Mouse (Mus musculus) heart, embryonic 11.5 days (tissue): ENCODE measurements around the gene Slc47a1. TPM values are rescaled to one million over a fixed set of nuclear protein-coding genes. Genes with fewer than 3 reads are reported as not detected.
"Not testable (repeated sequence)": the region's sequence is repeated elsewhere in the genome, so short reads cannot be mapped to it uniquely, and the experiment has no call there.

Source experiments
- ATAC-seq: fragments of 200-750 bp; cut with Nextera tagmentation; replicated peaks from 2 replicates; pipeline ENCODE4 v1.8.0; 2017; ENCODE audit warnings: moderate library complexity; ENCODE audit not compliant: insufficient number of reproducible peaks, low FRiP score, low TSS enrichment
- H3K27ac ChIP-seq: fragments of 300-500 bp; sonication (generic); 2 replicates; pipeline ENCODE4 v1.5.1; 2014; ENCODE audit warnings: mild to moderate bottlenecking, low read depth, low read length
- H3K27me3 ChIP-seq: fragments of 300-500 bp; sonication (generic); 2 replicates; pipeline ENCODE4 v1.6.1; 2014; ENCODE audit warnings: mild to moderate bottlenecking, low read length, mixed read lengths; ENCODE audit not compliant: control insufficient read depth, insufficient read depth
- H3K36me3 ChIP-seq: fragments of 300-500 bp; sonication (generic); 2 replicates; pipeline ENCODE4 v1.6.1; 2014; ENCODE audit warnings: mild to moderate bottlenecking, low read length, moderate library complexity, mixed read lengths; ENCODE audit not compliant: control insufficient read depth, insufficient read depth
- H3K4me1 ChIP-seq: fragments of 300-500 bp; sonication (generic); 2 replicates; pipeline ENCODE4 v1.6.1; 2014; ENCODE audit warnings: low read length; ENCODE audit not compliant: control insufficient read depth, insufficient read depth
- H3K4me2 ChIP-seq: fragments of 300-500 bp; sonication (generic); 2 replicates; pipeline ENCODE4 v1.6.1; 2014; ENCODE audit warnings: mild to moderate bottlenecking, moderate library complexity
- H3K4me3 ChIP-seq: fragments of 300-500 bp; sonication (generic); 2 replicates; pipeline ENCODE4 v1.5.1; 2014; ENCODE audit warnings: low read depth, low read length
- H3K9ac ChIP-seq: fragments of 300-500 bp; sonication (generic); 2 replicates; pipeline ENCODE4 v1.6.1; 2014; ENCODE audit warnings: mild to moderate bottlenecking, low read depth, low read length, moderate library complexity
- H3K9me3 ChIP-seq: fragments of 300-500 bp; sonication (generic); replicated peaks from 2 replicates; pipeline ENCODE4 v1.6.1; 2016; ENCODE audit warnings: low read length; ENCODE audit not compliant: control insufficient read depth
- WGBS: fragments of 180-500 bp; shearing (Covaris S2); extraction: QIAGEN DNeasy Blood & Tissue Kit; methylation state at CpG from one replicate; pipeline ENCODE4 v1.1.7; 2014; ENCODE audit not compliant: insufficient replicate concordance; 5-methylcytosine and 5-hydroxymethylcytosine counted together
- polyA plus RNA-seq: library from polyadenylated mRNA; unstranded; fragments of >200 nt; fragmentation: Nextera tagmentation; extraction: Ambion mirVana; gene quantifications from 2 replicates; pipeline ENCODE4 v1.2.1, GENCODE M21; 2014

Gene Slc47a1
- 20.2 and 23.7 TPM in 2 replicates for polyA plus RNA-seq

- 0 out of 2 replicates have a peak, but pooled peaks cover 13% of the 10 kb centered on the region for H3K4me1 ChIP-seq
- H3K9ac ChIP-seq = peak within 1 kb of the TSS; percentile 61
- H3K27ac ChIP-seq = no peak within 1 kb of the TSS
- ATAC-seq = no peak
- no peaks in the 10 kb centered on the region for H3K9me3 ChIP-seq
- H3K27me3 ChIP-seq = peaks cover 21% of the 10 kb centered on the region
- WGBS = 16% methylated on average over 39 of the region's 39 CpGs
- peak within 1 kb of the TSS; percentile 22 for H3K4me3 ChIP-seq
- peak within 1 kb of the TSS; percentile 63 for H3K4me2 ChIP-seq
- no peaks in the 10 kb centered on the region for H3K36me3 ChIP-seq
Observed at GRCm38 (mm10) chr11:61377881-61378613, at the start of gene Slc47a1. Gene Slc47a1 (minus strand): TSS chr11:61378345.

- no peak overlapping the region for H3K9ac ChIP-seq
- H3K4me1 ChIP-seq = no peaks in the 10 kb centered on the region
- no peak overlapping the region for H3K27ac ChIP-seq
- H3K4me2 ChIP-seq = no peak overlapping the region
- H3K4me3 ChIP-seq = no peak overlapping the region
- H3K9me3 ChIP-seq = no peaks in the 10 kb centered on the region
- H3K36me3 ChIP-seq = no peaks in the 10 kb centered on the region
- WGBS = 82% methylated on average over 6 of the region's 6 CpGs
- no peak for ATAC-seq
- H3K27me3 ChIP-seq = no peaks in the 10 kb centered on the region
Observed at GRCm38 (mm10) chr11:61419253-61419652, 41.1 kb upstream of the Slc47a1 start.

DNA sequence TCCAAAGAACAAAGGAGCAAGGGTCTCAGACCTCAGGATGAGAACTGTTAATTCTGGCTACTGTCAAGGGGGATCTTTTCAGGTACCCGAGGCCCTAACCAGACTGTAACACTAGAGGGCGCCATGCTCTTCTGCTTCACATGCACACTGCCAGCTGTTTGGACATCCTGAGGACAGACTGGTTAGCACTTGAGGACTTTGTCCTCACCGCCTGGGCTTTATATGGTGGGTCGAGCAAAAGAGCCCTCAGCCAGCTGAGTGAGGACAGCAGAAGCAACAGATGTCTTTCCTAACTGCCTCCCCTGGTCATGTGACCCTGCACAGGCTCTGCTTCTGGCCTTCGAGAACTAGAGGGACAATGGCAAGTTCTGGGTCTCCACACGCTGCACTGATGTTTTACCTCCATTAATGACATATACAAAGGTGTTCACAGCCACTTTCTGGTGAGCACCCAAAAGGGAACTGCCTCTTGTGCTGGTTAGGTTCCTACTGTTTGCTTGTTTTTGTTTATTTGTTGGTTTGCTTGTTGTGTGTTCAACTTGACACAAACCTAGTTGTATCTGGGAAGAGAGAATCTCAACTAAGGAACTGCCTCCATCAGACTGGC lies 39.9 kb upstream of the Slc47a1 start:
- Histone ChIP-seq H3K9me3 (no peaks in the 10 kb centered on the region), H3K9ac (no peak overlapping the region), H3K27me3 (no peaks in the 10 kb centered on the region), H3K27ac (no peak overlapping the region), H3K4me3 (no peak overlapping the region), H3K4me2 (no peak overlapping the region), H3K4me1 (no peaks in the 10 kb centered on the region), H3K36me3 (no peaks in the 10 kb centered on the region)
- ATAC-seq = no peak
- 27% methylated on average over 6 of the region's 6 CpGs for WGBS

- H3K9me3 ChIP-seq, H3K27ac ChIP-seq, H3K4me2 ChIP-seq, H3K4me1 ChIP-seq, H3K4me3 ChIP-seq, H3K36me3 ChIP-seq, H3K9ac ChIP-seq, H3K27me3 ChIP-seq, ATAC-seq: not testable (repeated sequence)
- 82% methylated on average over 17 of the region's 17 CpGs for WGBS
Observed at GRCm38 (mm10) chr11:61416540-61416939, 38.4 kb upstream of the Slc47a1 start.

GRCm38 (mm10) chr11:61415444-61415843 lies 37.3 kb upstream of the Slc47a1 start:
- H3K4me2 ChIP-seq = no peak overlapping the region
- H3K4me3 ChIP-seq = no peak overlapping the region

GRCm38 (mm10) chr11:61414560-61414959 lies 36.4 kb upstream of the Slc47a1 start:
- ATAC-seq = no peak
- H3K36me3 ChIP-seq = no peaks in the 10 kb centered on the region
- no peaks in the 10 kb centered on the region for H3K9me3 ChIP-seq
- 76% methylated on average over 3 of the region's 3 CpGs for WGBS
- peaks cover 2% of the 10 kb centered on the region; the same call in 1 of the 2 replicates for H3K27me3 ChIP-seq
- no peak overlapping the region for H3K27ac ChIP-seq
- H3K4me1 ChIP-seq = no peaks in the 10 kb centered on the region
- no peak overlapping the region for H3K9ac ChIP-seq
- H3K4me3 ChIP-seq = no peak overlapping the region
- H3K4me2 ChIP-seq = no peak overlapping the region

More at GRCm38 (mm10) chr11:61415444-61415843, 37.3 kb upstream of the Slc47a1 start:
- no peak for ATAC-seq
- no peaks in the 10 kb centered on the region for H3K36me3 ChIP-seq
- H3K27me3 ChIP-seq = peaks cover 2% of the 10 kb centered on the region; the same call in 1 of the 2 replicates
- H3K4me1 ChIP-seq = no peaks in the 10 kb centered on the region
- no peaks in the 10 kb centered on the region for H3K9me3 ChIP-seq
- 82% methylated on average over 1 of the region's 1 CpGs for WGBS
- H3K9ac ChIP-seq = no peak overlapping the region
- no peak overlapping the region for H3K27ac ChIP-seq

DNA sequence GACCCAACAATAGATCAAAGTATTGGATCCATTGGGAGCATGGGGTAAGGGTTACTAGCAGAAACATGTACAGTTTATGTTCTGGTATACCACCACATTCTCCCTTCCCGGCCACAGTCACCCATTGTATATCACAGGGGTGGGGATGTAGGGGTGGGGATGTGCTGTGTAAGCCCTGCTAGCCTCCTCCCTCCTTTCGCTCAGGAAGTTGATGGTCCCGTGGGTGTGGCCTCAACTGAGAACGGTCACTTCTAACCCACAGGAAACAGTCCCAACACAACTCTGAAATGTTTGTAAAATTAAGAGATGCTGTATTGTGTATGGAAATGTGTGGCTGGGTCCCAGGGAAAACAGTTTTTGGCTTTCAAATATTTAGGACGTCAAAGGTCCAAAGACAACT lies 35.3 kb upstream of the Slc47a1 start:
- no peaks in the 10 kb centered on the region for H3K36me3 ChIP-seq
- H3K4me2 ChIP-seq = no peak overlapping the region
- no peak overlapping the region for H3K27ac ChIP-seq
- no peaks in the 10 kb centered on the region for H3K9me3 ChIP-seq
- 70% methylated on average over 5 of the region's 5 CpGs for WGBS
- no peak overlapping the region for H3K9ac ChIP-seq
- H3K4me3 ChIP-seq = no peak overlapping the region
- peaks cover 2% of the 10 kb centered on the region; the same call in 1 of the 2 replicates for H3K27me3 ChIP-seq
- ATAC-seq = no peak
- no peaks in the 10 kb centered on the region for H3K4me1 ChIP-seq

DNA sequence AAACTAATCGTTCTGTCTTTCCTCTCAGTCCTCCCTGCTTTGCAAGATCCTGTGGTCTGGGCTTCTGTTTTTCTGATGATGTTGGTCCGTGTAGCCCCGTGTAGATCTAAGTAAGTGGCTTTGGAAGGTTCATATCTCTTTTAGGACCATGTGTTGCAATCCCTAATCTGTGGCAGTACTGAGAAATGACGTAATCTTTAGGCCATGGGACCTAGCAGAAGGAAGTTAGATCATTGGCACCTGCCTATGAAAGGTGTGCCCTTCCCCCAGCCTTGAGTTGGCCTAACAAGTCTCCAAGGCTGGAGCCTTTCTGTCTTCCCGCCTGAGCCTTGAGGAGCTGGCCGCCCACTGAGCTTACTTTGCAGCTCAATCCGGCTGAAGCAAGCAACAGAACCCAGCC lies 33.7 kb upstream of the Slc47a1 start:
- 34% methylated on average over 7 of the region's 7 CpGs for WGBS
- peaks cover 2% of the 10 kb centered on the region; the same call in 1 of the 2 replicates for H3K27me3 ChIP-seq
- no peak overlapping the region for H3K4me3 ChIP-seq
- H3K4me1 ChIP-seq = no peaks in the 10 kb centered on the region
- no peak overlapping the region for H3K4me2 ChIP-seq
- no peak overlapping the region for H3K9ac ChIP-seq
- H3K36me3 ChIP-seq = no peaks in the 10 kb centered on the region
- H3K9me3 ChIP-seq = no peaks in the 10 kb centered on the region
- no peak for ATAC-seq
- H3K27ac ChIP-seq = no peak overlapping the region
